Mouse (Mus musculus) G1E (cell line): Measurements from ENCODE around the gene Polr1e.

Experiments
- CTCF ChIP-seq: IDR thresholded peaks from 2 replicates; pipeline ENCODE4 v1.5.1; 2012; ENCODE audit warnings: low read depth, low read length, inconsistent platforms, mixed read lengths
- POLR2AphosphoS5 ChIP-seq: IDR thresholded peaks from 2 replicates; pipeline ENCODE4 v1.6.1; 2012; ENCODE audit warnings: low read depth, low read length, inconsistent platforms; ENCODE audit not compliant: insufficient replicate concordance

- TF ChIP-seq CTCF = no peak
- TF ChIP-seq POLR2AphosphoS5 = no peak
Measured at GRCm38 (mm10) chr4:44976921-44977710, 41.3 kb upstream of the Polr1e start.
